Mouse (Mus musculus): Measurements from ENCODE around the gene Pde4dip. TPM values are rescaled to one million over a fixed set of nuclear protein-coding genes. Genes with fewer than 3 reads are reported as not detected.
A peak's percentile ranks its signal among the peaks of the same experiment; 100 is the strongest.

Gene Pde4dip
- total RNA-seq, 2 experiments from 2014 or later: 0.96 to 1.2 TPM

DNA sequence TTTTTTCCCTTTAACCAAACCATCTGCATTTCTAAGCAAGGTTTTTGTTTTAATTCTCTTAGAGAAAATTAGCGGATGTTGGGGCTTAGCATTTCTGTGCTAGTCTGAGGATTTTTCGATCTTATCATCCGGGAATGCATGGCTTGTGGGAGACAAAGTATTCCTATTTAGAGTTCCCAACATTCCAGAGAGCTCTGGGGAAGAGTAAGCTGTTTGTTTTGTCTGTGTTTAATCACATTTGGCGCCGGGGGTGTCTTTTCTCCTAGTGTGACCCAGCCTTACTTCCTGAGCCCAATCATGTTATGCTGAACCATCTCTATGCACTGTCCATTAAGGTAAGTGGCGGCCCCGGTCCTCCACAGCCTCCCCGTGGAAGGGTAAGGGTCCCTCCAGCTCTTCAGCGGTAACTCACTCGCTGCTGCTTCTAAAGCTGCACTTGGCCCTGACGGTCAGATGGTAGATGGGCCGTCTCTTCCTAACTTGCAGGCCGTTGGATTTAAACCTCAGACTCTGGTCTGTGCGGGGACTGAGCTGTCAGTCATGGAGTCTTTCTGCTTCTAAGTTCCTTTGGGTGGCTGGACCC lies 221.3 kb downstream of the Pde4dip start:
- no peak for ATAC-seq (replicated peaks; ENCODE audit: low FRiP score, low TSS enrichment, poor library complexity, severe bottlenecking)

DNA sequence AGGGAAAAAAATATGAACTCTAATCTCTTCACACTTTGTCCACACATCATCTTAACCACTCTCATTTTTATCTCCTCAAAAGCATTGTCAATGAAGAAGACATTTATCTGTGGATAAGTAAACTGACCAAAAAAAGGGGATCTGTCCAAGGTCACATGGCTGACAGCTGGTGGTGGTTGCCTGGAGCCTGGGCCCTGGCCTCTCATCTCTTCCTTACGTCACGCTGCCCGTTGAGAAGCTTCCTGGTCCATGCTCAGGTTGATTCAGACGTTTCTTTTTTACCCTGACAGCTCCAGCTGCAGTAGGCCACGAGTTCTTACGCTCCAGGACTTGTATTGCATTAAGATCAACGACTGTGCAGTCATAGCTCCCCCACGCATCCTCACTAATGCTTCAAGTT lies 222.4 kb downstream of the Pde4dip start:
- no peak for ATAC-seq (replicated peaks; ENCODE audit: low FRiP score, low TSS enrichment, poor library complexity, severe bottlenecking)

DNA sequence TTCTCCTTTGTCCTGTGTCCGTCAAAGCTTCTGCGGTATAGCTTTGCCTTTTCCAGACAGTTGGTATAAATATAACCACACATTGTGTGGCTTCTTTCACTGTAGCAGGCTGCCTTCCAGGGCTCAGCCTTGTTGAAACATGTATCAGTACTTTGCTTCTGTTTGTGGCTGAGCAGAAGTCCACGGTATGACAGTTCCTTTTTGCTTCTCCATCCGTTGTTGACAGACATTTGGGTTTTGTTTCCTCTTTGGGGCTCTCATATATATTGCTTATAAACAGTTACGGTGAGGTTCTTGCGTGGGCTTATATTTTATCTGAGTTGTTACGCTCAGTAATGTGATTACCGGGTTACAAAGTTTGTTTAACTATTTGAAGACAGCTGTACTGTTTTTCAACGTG lies 223.0 kb downstream of the Pde4dip start:
- no peak for ATAC-seq (replicated peaks; ENCODE audit: low FRiP score, low TSS enrichment, poor library complexity, severe bottlenecking)

DNA sequence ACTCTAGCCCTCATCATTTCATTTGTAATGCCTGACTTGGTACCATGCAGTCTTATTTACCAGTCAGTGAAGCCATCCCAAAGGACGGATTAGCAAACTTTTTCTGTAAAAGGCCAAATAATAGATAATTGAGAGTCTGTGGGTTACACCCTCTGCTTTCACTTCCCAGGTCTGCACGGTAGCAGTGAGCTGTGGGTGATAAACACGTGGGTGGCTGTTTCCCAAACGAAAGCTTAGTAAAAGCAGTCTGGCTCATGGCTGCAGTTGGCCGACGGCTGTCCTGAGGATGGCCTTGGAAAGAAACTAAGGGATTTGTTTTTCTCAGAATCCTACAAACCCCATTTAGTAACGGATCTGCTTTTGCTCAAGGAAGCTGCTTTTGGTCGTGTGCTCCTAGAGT lies 227.3 kb downstream of the Pde4dip start:
- no peak for ATAC-seq (replicated peaks; ENCODE audit: low FRiP score, low TSS enrichment, poor library complexity, severe bottlenecking)

DNA sequence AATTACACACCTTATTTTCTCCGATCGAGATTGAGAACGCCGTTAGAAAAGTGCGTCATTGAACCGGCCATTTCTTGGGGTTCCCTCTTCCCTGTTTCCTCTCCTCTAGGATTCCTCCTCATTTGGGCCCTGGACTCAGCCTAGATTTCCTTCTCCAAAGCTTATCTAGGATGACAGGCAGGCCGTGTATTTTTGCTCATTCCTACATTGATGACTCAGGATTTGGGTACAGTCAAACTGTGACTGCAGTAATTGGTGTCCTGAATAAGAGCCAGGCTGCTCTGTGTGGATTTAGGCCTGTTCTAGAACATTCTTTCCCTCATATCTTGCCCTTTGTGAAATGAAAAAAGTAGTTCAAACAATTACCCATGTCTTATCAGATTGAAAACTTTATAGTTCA lies 228.8 kb downstream of the Pde4dip start:
- no peak for ATAC-seq (replicated peaks; ENCODE audit: low FRiP score, low TSS enrichment, poor library complexity, severe bottlenecking)

DNA sequence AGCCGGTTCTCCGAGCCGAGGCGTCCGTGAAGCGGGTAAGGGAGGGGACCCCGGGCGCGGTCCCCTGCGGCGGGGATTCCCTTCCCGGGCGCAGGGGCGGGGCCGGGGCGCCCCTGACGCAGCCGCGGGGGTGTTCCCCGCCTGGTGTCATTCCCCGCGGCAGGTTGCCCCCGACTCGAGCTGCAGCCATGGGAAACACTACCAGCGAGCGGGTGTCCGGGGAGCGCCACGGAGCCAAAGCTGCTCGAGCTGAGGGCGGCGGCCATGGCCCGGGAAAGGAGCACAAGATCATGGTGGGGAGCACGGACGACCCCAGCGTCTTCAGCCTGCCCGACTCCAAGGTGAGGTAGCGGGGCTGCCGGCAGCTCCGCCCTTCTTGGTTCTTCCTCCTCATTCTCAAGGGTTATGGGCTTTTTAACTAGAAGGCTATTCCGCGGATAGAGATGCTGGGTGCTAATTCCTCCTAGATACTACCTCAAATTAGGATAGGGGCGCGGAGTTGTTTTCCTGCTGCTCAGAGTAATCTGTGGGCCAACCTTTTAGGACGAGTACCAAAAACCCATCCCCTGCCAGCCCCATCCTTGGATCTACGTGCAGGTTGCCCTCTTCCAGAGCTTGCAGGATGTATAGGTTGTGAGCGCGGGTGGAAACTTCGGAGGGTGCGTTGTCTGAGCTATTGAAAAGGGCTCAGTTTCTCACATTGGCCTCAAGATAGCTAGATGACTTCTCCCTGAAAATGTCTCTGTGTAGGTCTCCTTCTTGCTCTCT lies 229.9 kb downstream of the Pde4dip start:
- ATAC-seq (replicated peaks; ENCODE audit: low FRiP score, low TSS enrichment, poor library complexity, severe bottlenecking): peak; percentile 50

DNA sequence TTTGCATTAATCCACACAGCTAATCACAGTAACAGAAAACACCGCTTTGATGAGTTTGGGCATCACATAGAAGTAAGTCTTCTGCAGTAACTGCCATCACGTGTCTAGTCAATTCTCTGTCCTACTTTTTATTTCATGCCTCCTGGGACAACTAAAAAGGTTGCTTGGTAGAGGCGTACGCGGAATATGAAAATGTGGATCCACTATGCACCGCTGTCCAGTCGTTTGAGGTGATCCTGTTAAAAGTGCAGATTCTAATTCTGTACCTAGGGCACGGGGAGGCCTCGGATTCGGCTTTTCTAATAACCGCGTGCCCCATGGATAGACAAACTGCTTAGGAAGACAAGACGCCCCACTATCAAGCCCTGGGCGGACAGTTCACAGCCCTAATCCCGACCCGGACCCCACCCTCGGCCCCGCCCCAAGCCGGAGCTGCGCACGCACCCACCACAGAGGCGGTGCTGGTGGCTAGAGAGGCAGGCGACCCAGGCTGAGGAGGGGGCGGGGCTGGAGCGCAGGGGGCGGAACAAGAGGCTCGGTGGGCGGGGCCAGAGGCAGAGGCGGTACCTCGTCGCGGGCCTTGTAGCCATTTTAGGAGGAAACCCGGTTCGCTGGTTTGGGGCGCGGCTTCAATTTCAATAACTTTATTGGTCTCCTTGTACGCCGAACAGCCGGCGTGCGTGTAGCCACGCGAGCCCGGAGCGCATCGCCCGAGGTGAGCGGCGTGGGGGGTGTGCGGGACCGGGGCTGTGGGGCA lies 230.7 kb downstream of the Pde4dip start, which contains the start of gene Prkab2:
Prkab2 (plus strand) TSS at position 539 of the 757 bp plus-strand sequence.
- peak; percentile 90 for ATAC-seq (replicated peaks; ENCODE audit: low FRiP score, low TSS enrichment, poor library complexity, severe bottlenecking)

DNA sequence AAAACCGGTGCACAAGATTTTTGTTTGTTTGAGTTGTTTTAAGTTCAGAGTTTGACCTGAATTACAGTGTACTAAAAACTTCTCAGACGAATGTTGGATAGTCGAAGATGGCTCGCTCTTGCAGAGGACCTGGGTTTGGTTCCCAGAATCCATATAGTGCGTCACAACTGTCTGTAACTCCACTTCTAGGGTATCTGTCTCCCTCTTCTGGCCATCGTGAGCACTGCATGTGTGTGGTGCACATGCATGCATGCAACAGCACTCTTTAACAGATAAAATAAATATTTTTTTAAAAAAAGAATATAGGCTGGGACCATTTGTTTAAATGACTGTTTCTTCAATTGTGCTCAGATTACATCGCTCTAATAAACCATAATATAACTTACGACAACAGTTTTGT lies 233.6 kb downstream of the Pde4dip start:
- ATAC-seq (replicated peaks; ENCODE audit: low FRiP score, low TSS enrichment, poor library complexity, severe bottlenecking): no peak

DNA sequence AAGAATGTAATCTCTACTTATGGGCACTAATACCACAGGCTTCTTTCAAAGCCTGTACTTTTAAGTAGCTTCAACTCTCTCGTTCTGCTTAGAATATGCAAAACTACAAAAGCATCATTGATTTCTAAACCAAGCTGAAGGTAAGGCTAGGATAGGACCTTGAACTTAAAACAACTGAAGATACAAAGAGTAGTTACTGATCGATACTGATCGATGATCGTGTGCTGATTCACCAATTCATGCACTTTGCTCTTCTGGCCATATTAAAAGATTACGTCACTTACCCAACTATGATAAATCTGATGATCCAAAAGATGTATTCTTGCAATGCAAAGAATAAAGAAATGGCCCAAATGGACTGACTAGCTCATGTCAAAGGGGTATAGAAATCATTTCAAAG lies 234.7 kb downstream of the Pde4dip start:
- ATAC-seq (replicated peaks; ENCODE audit: low FRiP score, low TSS enrichment, poor library complexity, severe bottlenecking): no peak

DNA sequence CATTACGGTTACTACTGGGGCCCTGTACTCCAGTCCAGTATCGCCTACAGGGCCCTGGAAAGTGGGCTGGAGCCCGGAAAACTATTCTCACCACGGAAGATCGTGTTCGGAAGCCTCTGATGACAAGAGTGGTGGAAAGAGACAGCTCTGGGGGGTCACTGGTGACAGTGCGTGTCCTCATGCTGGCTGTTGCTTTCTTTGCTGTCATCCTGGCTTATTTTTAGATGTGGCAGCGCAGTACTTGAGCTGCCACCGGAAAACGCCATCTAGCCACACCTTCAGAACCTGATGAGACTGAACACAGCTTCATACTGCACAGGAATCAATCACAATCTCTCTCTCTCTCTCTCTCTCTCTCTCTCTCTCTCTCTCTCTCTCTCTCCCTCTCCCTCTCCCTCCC lies 236.9 kb downstream of the Pde4dip start:
- no peak for ATAC-seq (replicated peaks; ENCODE audit: low FRiP score, low TSS enrichment, poor library complexity, severe bottlenecking)

DNA sequence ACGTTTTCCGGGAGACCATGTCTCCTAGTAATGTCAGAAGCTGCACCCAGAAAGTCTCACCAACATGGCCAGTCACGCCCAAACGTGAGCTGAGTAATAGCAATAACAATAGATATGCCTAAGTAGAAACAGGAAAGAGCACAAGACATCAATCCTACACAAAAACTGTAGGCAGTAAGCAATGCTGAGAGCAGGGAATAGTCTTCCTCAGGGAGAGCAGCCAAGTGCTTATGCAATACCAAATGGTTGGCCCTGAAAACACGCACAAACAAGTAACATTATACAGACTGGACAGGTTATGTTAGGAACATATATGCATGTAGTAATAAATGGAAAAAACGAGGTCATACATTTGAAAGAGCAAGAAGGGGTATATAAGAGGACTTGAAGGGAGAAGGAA lies 239.0 kb downstream of the Pde4dip start:
- no peak for ATAC-seq (replicated peaks; ENCODE audit: low FRiP score, low TSS enrichment, poor library complexity, severe bottlenecking)

DNA sequence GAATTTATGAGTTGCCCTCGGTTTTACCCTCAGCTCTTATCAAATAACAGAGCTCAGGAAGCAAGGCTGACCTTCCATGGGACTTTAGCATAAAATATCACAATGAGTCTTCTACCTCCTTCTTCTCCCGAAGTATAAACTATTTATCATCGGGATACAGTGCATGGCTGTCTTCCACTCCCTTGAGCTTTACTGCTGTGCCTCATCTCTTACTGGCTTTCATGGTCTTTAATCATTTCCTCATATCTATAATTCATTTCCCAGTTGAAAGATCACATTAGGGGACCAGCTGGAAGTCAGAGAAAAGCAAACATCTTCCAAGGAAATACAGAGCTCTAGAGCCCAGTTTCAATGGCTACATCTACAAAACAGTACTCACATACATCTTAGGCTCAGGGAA lies 239.5 kb downstream of the Pde4dip start:
- ATAC-seq (replicated peaks; ENCODE audit: low FRiP score, low TSS enrichment, poor library complexity, severe bottlenecking): no peak

DNA sequence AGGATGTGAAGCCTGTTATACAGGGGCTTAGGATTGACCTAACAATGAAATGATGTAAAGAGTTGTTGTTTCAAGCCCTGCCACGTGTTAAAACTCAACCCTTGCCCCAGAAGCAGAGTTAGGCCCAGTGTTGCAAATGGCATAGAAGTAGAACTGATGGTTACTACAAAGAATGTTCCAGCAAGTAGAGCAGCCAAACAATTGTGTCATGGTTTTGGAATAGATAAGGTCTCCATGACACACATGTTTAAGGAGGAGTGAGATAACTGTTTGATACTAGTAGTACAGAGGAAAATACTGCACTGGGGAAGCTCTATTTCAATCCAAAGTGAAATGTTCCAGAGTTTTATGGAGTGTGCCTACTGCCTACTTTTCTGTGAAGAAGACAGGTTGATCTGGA lies 240.0 kb downstream of the Pde4dip start:
- ATAC-seq (replicated peaks; ENCODE audit: low FRiP score, low TSS enrichment, poor library complexity, severe bottlenecking): peak; percentile 47; the same call in 1 of the 2 replicates

DNA sequence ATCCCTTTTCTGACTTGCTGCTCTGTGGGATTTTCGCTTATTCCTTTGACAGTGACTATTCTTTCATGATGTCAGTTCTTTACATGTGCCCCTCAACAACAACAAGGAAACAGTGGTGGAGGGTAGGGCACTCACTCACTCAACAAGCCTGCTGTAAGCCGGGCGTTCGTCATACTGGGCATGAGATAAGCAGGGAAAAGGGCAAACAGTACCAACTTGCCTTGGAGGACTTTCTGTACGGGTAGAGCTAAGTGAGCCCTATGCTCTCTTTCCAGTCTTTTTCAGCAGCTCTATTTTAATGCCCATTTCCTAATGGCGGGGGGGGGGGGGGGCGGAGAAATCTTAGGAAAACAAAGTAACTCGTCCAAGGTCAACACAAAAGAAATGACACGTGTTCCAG lies 246.5 kb downstream of the Pde4dip start:
- no peak for ATAC-seq (replicated peaks; ENCODE audit: low FRiP score, low TSS enrichment, poor library complexity, severe bottlenecking)

DNA sequence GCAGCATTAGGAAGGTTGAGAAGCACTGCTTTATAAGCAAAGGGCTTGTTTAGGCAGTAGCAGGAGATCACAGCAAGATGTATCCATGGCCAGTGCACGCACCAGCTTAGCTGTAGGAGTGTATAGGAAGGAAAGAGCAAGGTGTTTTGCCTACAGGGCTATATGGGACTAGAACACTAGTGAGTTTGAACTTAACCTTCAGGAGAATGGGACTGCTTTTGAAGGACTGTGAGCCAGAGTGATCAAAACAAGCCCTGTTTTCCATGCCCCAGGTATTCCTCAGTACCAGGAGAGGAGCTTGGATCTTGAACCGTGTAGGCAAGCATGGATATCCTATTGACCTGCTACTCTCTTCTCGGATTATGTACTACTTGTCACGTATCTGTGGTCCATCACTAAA lies 247.1 kb downstream of the Pde4dip start:
- no peak for ATAC-seq (replicated peaks; ENCODE audit: low FRiP score, low TSS enrichment, poor library complexity, severe bottlenecking)

Other genes starting within 250 kb of the Pde4dip start
- gene Prkab2, start 230.5 kb downstream of the Pde4dip start, total RNA-seq (2014; fragmentation: Nextera tagmentation): 3.2 and 5.4 TPM in 2 replicates
- gene Prkab2, start 230.5 kb downstream of the Pde4dip start, total RNA-seq (2017): 1.6 and 1.9 TPM in 2 replicates
- not detected in 2 replicates for gene Gm17651, start 214.0 kb downstream of the Pde4dip start, total RNA-seq (2014; fragmentation: Nextera tagmentation)
- not detected in 2 replicates for gene Gm17651, start 214.0 kb downstream of the Pde4dip start, total RNA-seq (2017)
- gene Sec22b, start 12.5 kb upstream of the Pde4dip start, total RNA-seq (2014; fragmentation: Nextera tagmentation): 38.9 and 51.7 TPM in 2 replicates
- gene Sec22b, start 12.5 kb upstream of the Pde4dip start, total RNA-seq (2017): 35.0 and 41.5 TPM in 2 replicates
- gene Notch2, start 124.8 kb upstream of the Pde4dip start, total RNA-seq (2014; fragmentation: Nextera tagmentation): 36.0 and 55.9 TPM in 2 replicates
- gene Notch2, start 124.8 kb upstream of the Pde4dip start, total RNA-seq (2017): 33.4 TPM in 2 replicates

Measured in megakaryocyte-erythroid progenitor cell, adult 5-6 weeks (primary cell).